Mouse (Mus musculus): ENCODE measurements around the gene Bdkrb2.

Bdkrb2 gene

DNA sequence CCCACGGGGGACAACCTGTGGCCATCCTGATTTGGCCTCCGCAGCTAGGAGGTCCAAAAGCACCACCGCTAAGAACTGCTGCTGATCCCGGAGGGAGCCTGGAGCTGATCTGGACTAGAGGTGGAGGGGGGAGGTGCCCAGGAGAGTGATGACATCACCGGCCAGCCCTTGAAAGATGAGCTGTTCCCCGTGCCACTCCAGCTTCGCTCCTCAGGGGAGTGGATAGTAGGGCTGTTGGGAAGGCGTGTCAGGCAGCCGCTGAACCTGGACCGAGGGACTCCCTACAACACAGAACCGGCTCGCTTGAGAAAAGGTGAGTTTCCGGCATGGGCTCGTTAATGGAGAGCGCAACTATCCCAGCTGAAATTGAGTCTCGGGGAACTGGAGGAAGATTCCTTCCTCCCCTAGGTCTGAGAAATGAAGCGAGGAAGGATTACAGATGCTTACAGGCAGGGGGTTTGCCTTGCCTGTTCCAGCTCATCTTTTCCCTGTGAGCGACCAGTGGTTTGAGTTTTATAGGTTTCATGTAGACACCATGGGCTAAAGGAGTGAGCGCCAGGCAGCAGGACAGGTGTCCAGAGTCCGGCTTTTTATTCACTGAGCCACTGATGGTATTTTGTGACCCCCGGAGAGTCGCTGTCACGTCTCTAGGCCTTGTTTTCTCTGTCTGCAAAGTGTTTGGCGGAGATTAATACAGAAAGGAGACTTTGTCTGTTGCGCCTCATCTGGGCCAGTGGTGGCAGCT, at the start of gene Bdkrb2:
TSS of gene Bdkrb2 (plus strand) at position 291 of the 745 bp plus-strand sequence.
- DNase-seq (ENCODE audit: low spot score) = no peak

DNA sequence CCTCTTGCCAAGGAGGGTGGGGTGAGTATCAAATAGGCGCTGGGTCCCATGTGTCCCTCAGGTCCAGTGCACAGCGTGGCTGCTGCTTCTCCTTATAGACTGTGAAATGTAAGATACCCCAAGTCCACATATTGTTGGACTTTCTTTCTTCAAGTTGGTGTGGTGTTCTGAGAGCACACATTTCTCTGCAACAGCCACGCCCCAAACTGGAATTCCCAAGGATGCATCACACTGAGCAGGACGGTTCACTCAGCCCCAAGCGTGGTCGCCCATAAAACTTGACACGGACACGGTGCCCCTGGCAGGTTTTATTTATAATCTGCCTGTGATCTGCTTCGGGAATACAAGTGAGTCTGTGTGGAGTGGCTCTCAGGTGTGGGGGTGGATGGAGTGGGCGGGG, 48.9 kb upstream of the Bdkrb2 start:
- DNase-seq (ENCODE audit: low spot score) = no peak

DNA sequence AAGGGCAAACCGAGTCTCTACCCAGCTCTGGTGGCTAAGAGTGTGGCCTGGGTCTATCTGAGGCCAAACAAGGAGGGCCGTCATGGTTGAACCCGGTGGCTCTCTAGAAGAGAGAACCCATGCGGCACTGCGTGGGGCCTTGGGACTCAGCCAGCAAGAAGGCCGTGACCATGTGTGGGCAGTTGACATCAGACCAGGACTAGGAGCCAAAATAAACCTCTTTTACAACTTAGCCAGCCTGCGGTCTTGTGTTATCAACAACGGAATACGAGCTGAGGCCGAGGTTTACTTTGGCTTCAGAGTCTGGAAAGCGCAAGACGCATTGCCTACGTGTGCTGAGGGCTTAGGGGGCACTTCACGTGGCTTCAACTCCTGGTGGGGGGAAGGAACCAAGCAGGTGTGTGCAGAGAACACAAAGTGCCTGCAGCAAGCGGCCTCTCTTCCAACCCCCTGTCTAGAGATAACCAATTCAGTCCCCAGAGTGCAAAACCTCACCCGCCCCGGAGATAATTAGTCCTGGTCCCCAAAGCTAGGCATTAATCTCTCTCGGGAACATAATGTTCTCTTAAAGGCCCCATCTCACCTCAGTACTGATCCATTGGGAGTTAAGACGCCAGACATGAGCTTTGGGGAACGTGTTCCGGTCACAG, 45.9 kb upstream of the Bdkrb2 start:
- no peak for DNase-seq (ENCODE audit: low spot score)

DNA sequence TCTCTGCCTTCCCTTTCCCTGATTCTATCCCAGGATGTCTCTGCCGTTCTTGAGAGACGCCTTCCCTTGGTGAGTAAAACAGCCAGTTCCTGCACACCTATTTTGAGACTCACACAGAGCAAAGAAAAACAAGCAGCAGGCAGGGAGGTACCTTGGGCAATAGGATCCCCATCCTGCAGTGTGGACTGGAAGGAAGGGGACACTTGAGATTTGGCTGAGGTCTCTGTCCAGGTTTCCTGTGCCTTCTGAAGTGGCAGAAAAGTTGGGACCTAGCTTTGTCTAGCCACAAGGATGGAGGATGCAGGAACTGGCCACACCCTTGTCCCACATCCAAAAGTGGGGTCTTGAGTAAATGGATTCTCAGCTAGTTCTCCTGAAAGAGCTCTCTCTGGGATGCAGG, 43.2 kb upstream of the Bdkrb2 start:
- DNase-seq (ENCODE audit: low spot score) = no peak

DNA sequence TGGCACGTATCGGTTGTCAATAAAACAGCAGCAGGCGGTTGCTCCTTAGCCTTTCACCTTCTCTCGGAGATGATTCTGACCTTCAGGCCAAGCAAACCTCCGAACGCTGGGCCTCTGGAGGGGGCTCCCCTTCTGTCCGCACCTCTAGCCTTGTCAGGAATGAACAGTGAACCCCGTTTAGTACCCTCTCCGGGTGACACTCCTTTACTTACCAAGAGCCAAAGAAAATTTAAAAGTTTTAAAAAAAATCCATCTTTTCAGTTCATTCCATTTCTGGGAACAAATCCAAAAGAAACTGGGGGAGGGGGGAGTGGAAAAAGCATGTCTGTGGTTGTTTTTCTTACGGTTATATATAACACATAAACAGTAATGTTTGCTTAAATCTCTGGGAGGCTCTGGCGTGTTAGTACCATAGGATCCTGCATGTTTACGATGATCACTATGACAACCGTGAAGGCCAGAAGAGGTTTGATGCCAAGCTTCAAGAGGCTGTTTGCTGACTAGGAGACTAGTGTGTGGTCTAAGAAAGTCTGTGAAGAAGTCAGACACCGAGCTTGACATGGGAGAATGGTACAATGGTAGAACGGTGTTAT, 41.8 kb upstream of the Bdkrb2 start:
- DNase-seq (ENCODE audit: low spot score) = peak; percentile 69

DNA sequence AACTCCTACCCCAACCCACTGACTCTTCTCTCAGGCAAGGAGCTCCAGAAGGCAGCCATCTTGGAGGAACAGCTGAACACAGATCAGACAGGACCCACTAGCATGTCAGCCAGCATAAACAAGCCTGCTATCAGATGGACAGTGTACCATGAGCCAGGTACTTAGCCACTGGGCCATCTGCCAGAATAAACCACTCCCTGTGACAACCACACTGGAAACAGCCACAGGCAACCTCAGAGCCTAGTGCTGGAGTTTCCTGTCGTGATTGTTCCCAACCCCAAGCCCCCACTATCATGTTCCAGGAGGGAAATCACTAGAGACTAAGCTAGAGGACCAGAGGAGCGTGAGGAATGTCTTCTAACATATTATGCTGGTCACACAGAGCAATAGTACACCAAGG, 39.3 kb upstream of the Bdkrb2 start:
- no peak for DNase-seq (ENCODE audit: low spot score)

DNA sequence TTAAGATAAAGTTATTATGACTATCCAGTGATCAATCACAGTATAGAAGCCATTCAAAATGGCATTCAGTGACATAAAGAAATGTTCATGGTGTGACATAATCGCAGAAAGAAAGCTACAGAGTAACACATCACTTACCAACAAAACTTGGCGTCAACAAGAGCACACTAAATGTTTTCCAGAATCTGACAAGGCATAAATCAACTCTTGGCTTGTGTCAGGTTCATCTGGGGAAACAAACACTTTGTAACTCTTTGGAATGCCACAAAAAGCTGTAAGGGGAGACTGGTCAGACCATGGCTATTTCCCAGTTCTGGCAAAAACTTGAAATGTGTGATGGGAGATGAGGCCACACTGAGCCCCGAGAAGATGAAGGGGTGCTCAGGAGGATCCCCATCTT, 36.8 kb upstream of the Bdkrb2 start:
- DNase-seq (ENCODE audit: low spot score) = peak; percentile 71

- DNase-seq (ENCODE audit: low spot score) = peak; percentile 80
Observed at GRCm38 (mm10) chr12:105526829-105527228, 36.2 kb upstream of the Bdkrb2 start.

- no peak for DNase-seq (ENCODE audit: low spot score)
Observed at GRCm38 (mm10) chr12:105529545-105529944, 33.5 kb upstream of the Bdkrb2 start.

DNA sequence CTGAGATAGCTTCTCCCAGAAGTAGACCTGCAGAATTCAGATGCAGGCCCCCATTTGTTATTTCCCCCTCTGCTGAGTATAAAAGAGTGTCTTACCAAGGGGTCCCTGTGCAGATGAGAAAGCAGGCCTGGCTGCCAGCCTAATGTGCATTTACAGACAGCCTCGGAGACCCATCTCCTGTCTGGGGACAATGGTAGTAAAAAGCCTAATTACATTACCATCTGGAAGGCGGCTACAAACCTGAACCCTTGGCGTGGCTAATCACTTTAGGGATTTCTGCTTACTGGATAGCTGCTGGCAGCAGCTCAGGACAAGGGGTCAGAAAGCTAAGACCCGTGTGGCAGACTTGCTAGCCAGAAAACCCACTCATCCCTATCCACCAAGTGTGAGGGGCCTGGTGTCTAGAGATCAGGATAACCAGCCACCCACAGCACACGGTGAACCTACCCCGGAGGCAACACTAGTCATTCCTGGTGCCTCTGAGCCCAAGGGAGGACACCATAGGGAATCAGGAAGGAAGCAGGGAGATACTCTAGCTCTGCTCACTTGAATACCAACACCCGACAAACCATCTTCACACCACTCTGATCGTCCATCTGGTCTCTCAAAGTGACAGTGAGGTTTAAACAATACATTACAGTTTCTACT, 31.2 kb upstream of the Bdkrb2 start:
- no peak for DNase-seq (ENCODE audit: low spot score)

GRCm38 (mm10) chr12:105534842-105535241, 28.2 kb upstream of the Bdkrb2 start:
- DNase-seq (ENCODE audit: low spot score) = no peak

GRCm38 (mm10) chr12:105535968-105536760, 26.9 kb upstream of the Bdkrb2 start:
- DNase-seq (ENCODE audit: low spot score) = no peak

DNA sequence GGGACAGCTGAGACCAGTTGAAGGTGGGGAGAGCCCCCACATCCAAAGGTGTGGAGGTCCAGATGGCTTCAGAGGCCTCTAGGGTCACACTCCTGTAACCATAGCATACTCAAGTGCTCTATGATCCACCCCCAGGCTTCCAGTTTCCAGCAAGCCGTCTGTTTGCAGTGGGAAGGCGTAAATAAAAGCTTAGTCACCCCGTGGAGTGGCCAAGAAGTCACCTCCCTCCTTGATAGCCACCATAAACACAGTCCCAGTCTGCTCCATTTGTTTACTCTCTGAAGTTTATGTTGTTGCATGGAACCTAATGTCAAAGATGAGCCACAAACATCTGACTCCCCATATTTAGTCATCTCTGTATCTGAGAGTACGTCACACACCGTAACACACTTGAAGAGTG, 25.9 kb upstream of the Bdkrb2 start:
- no peak for DNase-seq (ENCODE audit: low spot score)

DNA sequence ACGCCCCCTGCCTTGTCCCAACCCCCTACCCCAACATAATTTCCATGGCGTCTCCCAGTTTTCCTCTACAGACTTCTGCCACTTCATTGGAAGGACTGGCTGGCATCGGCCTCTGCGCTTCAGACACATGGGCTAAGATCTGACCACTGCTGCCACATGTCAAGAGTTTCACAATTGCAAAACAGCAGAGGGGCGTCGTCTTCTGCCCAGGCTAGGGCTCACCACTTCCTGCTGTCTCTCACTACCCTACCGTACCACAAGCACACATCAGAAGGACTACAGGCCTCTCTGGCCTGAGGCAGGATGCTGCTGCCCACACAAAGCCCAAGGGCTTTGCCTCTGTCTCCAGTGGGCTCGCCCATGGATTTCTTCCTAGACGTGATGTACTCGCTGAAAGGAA, 23.4 kb upstream of the Bdkrb2 start:
- no peak for DNase-seq (ENCODE audit: low spot score)

GRCm38 (mm10) chr12:105541590-105542402, 21.2 kb upstream of the Bdkrb2 start:
- DNase-seq (ENCODE audit: low spot score) = no peak

GRCm38 (mm10) chr12:105542513-105542912, 20.5 kb upstream of the Bdkrb2 start:
- no peak for DNase-seq (ENCODE audit: low spot score)

- no peak for DNase-seq (ENCODE audit: low spot score)
Observed at GRCm38 (mm10) chr12:105543176-105543575, 19.9 kb upstream of the Bdkrb2 start.

GRCm38 (mm10) chr12:105543751-105544150, 19.3 kb upstream of the Bdkrb2 start:
- DNase-seq (ENCODE audit: low spot score) = no peak

DNA sequence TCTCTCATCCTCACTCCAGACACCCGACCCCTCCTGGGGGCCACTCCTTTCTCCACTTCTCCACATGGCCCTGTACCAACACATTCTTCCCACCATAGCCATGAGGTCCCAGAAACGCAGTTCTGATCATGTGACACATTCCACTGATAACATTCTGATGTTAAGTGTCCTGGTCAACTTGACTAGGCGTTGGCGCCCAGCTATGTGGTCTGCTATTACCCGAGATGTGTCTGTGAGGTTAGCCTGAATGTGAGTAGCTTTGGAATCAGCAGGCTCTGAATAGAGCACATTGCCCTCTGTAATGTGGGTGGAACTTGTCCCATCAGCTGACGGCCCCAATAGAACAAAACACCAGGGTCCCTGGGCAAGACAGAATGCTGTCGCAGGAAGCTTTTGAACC, 18.2 kb upstream of the Bdkrb2 start:
- DNase-seq (ENCODE audit: low spot score) = no peak

DNA sequence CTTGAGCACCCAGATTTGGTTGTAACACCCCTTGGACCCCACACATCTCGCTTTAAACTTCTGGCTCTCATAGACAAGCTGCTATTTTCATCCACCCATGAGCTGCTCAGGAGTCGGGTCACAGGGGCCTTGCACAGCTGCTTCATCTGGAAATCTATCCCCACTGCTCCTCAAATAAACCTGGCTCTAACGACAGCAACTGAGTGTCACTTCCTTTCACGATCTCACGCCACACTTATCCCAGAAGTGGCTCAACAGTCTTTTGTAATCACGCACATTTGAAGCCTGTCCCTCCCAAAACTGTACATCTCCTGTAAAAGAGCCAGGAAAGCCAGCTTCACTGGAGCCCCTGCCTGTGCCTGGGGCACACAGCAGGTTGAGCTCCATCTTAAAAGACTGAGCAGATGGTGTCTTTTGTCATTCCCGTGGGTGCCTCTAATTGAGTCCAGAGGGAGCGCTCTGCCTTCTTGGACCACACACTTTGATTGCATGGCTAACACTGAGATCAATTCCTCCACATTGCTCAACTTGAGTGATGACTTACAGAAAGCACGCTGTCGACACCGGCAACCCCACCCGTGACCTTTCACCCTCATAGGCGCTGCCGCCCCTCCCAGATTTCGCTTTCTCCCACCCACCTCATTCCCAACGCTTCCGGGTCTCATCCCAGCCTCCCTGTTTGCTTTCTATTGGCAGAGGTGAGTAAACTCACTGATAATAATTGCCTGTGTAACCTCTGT, 17.2 kb upstream of the Bdkrb2 start:
- no peak for DNase-seq (ENCODE audit: low spot score)

Data from adipocyte (in vitro differentiated cells).